Mouse (Mus musculus): ENCODE results near the gene Jpt2. TPM values are rescaled to one million over a fixed set of nuclear protein-coding genes. Genes with fewer than 3 reads are reported as not detected.
A peak's percentile ranks its signal among the peaks of the same experiment; 100 is the strongest.
"Not testable (repeated sequence)": the region's sequence is repeated elsewhere in the genome, so short reads cannot be mapped to it uniquely, and the experiment has no call there.

Jpt2 gene
- polyA plus RNA-seq, 1 experiment from 2014 or later: 125 TPM

DNA sequence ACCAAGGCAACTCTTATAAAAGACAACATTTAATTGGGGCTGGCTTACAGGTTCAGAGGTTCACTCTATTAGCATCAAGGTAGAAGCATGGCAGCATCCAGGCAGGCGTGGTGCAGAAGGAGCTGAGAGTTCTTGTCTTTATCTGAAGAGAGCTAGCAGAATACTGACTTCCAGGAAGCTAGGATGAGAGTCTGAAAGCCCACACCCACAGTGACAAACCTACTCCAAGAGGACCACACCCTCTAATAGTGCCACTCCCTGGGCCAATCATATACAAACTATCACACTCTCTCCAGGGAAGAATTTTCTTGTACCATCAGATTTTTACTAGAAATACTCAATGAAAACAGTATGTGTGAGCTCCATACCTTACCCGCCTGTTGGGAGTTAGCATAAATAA, 9.8 kb downstream of the Jpt2 start:
- Histone ChIP-seq H3K36me3 (ENCODE audit: control insufficient read depth, insufficient read depth, low read length) (peaks cover 90% of the 10 kb centered on the region), H3K9me3 (ENCODE audit: control insufficient read depth, low read length) (no peaks in the 10 kb centered on the region), H3K4me2 (ENCODE audit: low read length) (no peak overlapping the region), H3K9ac (ENCODE audit: low read length) (no peak overlapping the region), H3K4me3 (ENCODE audit: low read depth, low read length) (no peak overlapping the region), H3K27me3 (replicated peaks; ENCODE audit: control insufficient read depth, insufficient read depth, low read length) (no peaks in the 10 kb centered on the region), H3K27ac (ENCODE audit: low read depth) (no peak overlapping the region), H3K4me1 (replicated peaks; ENCODE audit: control insufficient read depth, insufficient read depth, low read length) (peaks cover 11% of the 10 kb centered on the region; the same call in 1 of the 2 replicates)
- ATAC-seq (replicated peaks; ENCODE audit: low FRiP score, low TSS enrichment, low read depth) (no peak), DNase-seq (ENCODE audit: low spot score) (no peak)
- WGBS: 82% methylated on average over 2 of the region's 2 CpGs

GRCm38 (mm10) chr17:24948204-24948603, 12.3 kb downstream of the Jpt2 start:
- no peak for ATAC-seq (replicated peaks; ENCODE audit: low FRiP score, low TSS enrichment, low read depth)
- H3K36me3 ChIP-seq (ENCODE audit: control insufficient read depth, insufficient read depth, low read length): peaks cover 94% of the 10 kb centered on the region
- no peak for DNase-seq (ENCODE audit: low spot score)
- H3K9me3 ChIP-seq (ENCODE audit: control insufficient read depth, low read length): no peaks in the 10 kb centered on the region
- peaks cover 11% of the 10 kb centered on the region; the same call in 1 of the 2 replicates for H3K4me1 ChIP-seq (replicated peaks; ENCODE audit: control insufficient read depth, insufficient read depth, low read length)
- WGBS: 96% methylated on average over 5 of the region's 5 CpGs
- no peak overlapping the region for H3K4me2 ChIP-seq (ENCODE audit: low read length)
- no peak overlapping the region for H3K4me3 ChIP-seq (ENCODE audit: low read depth, low read length)
- H3K9ac ChIP-seq (ENCODE audit: low read length): no peak overlapping the region
- no peaks in the 10 kb centered on the region for H3K27me3 ChIP-seq (replicated peaks; ENCODE audit: control insufficient read depth, insufficient read depth, low read length)
- H3K27ac ChIP-seq (ENCODE audit: low read depth): no peak overlapping the region

DNA sequence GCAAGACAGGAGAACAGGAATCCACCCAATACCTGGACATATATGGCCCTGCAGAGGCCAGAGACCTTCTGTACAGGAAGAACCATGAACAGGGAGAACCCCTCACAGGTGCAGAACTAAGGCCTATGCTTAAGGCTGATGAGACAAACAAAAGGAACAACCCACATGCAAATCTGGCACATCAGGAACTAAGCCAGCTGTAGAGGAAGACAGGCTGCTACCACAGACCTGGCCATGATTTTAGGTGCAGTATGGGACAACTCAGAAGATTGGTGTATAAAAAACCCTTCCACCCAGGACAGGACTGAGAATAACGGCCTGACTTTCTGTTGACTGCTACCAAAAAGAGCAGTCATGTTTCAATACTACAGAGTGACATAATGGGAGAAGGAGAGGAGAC, 16.9 kb downstream of the Jpt2 start:
- H3K27me3 ChIP-seq (replicated peaks; ENCODE audit: control insufficient read depth, insufficient read depth, low read length); H3K4me3 ChIP-seq (ENCODE audit: low read depth, low read length); H3K9ac ChIP-seq (ENCODE audit: low read length); H3K4me1 ChIP-seq (replicated peaks; ENCODE audit: control insufficient read depth, insufficient read depth, low read length); H3K4me2 ChIP-seq (ENCODE audit: low read length); H3K9me3 ChIP-seq (ENCODE audit: control insufficient read depth, low read length); ATAC-seq (replicated peaks; ENCODE audit: low FRiP score, low TSS enrichment, low read depth); DNase-seq (ENCODE audit: low spot score); H3K27ac ChIP-seq (ENCODE audit: low read depth): not testable (repeated sequence)
- H3K36me3 ChIP-seq (ENCODE audit: control insufficient read depth, insufficient read depth, low read length): peaks cover 63% of the 10 kb centered on the region
- WGBS: 90% methylated on average over 1 of the region's 1 CpGs

GRCm38 (mm10) chr17:24943036-24943435, 17.5 kb downstream of the Jpt2 start:
- no peak overlapping the region for H3K4me3 ChIP-seq (ENCODE audit: low read depth, low read length)
- DNase-seq (ENCODE audit: low spot score): no peak
- no peak for ATAC-seq (replicated peaks; ENCODE audit: low FRiP score, low TSS enrichment, low read depth)
- no peaks in the 10 kb centered on the region for H3K27me3 ChIP-seq (replicated peaks; ENCODE audit: control insufficient read depth, insufficient read depth, low read length)
- no peaks in the 10 kb centered on the region for H3K9me3 ChIP-seq (ENCODE audit: control insufficient read depth, low read length)
- H3K4me2 ChIP-seq (ENCODE audit: low read length): no peak overlapping the region
- H3K36me3 ChIP-seq (ENCODE audit: control insufficient read depth, insufficient read depth, low read length): peaks cover 58% of the 10 kb centered on the region
- H3K4me1 ChIP-seq (replicated peaks; ENCODE audit: control insufficient read depth, insufficient read depth, low read length): no peaks in the 10 kb centered on the region
- H3K9ac ChIP-seq (ENCODE audit: low read length): no peak overlapping the region
- H3K27ac ChIP-seq (ENCODE audit: low read depth): no peak overlapping the region
- 87% methylated on average over 7 of the region's 7 CpGs for WGBS

DNA sequence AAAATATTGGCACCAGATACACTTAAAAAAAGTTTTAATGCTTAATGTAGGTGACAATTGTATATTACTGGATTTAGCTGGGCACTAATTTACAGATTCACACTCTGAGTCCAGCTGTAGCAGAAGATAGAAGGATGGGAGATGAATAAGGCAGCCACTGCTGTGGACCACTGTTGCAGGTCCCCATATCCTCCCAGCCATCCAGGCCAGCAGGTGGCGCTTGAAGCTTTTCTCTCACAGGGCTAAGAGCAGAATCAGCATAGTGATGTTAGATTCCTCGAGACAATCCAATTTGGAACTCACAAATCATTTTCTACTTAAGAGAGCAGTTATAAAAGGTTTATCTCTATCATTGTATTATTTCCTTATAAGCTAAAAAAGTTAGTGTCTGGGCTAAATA, 18.0 kb downstream of the Jpt2 start:
- not testable (repeated sequence) for H3K9ac ChIP-seq (ENCODE audit: low read length); H3K27ac ChIP-seq (ENCODE audit: low read depth); ATAC-seq (replicated peaks; ENCODE audit: low FRiP score, low TSS enrichment, low read depth); H3K4me3 ChIP-seq (ENCODE audit: low read depth, low read length); H3K9me3 ChIP-seq (ENCODE audit: control insufficient read depth, low read length); H3K4me2 ChIP-seq (ENCODE audit: low read length); DNase-seq (ENCODE audit: low spot score); H3K4me1 ChIP-seq (replicated peaks; ENCODE audit: control insufficient read depth, insufficient read depth, low read length); H3K27me3 ChIP-seq (replicated peaks; ENCODE audit: control insufficient read depth, insufficient read depth, low read length)
- WGBS: 14% methylated on average over 2 of the region's 2 CpGs
- peaks cover 52% of the 10 kb centered on the region for H3K36me3 ChIP-seq (ENCODE audit: control insufficient read depth, insufficient read depth, low read length)

- peak overlapping the region; percentile 62 for H3K9ac ChIP-seq (ENCODE audit: low read length)
- H3K27me3 ChIP-seq (replicated peaks; ENCODE audit: control insufficient read depth, insufficient read depth, low read length): no peaks in the 10 kb centered on the region
- H3K27ac ChIP-seq (ENCODE audit: low read depth): peak overlapping the region; percentile 69; the same call in 1 of the 2 replicates
- no peaks in the 10 kb centered on the region for H3K9me3 ChIP-seq (ENCODE audit: control insufficient read depth, low read length)
- H3K4me2 ChIP-seq (ENCODE audit: low read length): peak overlapping the region; percentile 70
- H3K36me3 ChIP-seq (ENCODE audit: control insufficient read depth, insufficient read depth, low read length): peaks cover 10% of the 10 kb centered on the region; the same call in 1 of the 2 replicates
- WGBS: 44% methylated on average over 6 of the region's 6 CpGs
- DNase-seq (ENCODE audit: low spot score) (no peak), ATAC-seq (replicated peaks; ENCODE audit: low FRiP score, low TSS enrichment, low read depth) (peak; percentile 29; the same call in 1 of the 2 replicates)
- H3K4me1 ChIP-seq (replicated peaks; ENCODE audit: control insufficient read depth, insufficient read depth, low read length): peaks cover 16% of the 10 kb centered on the region
- peak overlapping the region; percentile 94 for H3K4me3 ChIP-seq (ENCODE audit: low read depth, low read length)
These were observed 23.2 kb downstream of the Jpt2 start for GRCm38 (mm10) chr17:24937266-24937665.

DNA sequence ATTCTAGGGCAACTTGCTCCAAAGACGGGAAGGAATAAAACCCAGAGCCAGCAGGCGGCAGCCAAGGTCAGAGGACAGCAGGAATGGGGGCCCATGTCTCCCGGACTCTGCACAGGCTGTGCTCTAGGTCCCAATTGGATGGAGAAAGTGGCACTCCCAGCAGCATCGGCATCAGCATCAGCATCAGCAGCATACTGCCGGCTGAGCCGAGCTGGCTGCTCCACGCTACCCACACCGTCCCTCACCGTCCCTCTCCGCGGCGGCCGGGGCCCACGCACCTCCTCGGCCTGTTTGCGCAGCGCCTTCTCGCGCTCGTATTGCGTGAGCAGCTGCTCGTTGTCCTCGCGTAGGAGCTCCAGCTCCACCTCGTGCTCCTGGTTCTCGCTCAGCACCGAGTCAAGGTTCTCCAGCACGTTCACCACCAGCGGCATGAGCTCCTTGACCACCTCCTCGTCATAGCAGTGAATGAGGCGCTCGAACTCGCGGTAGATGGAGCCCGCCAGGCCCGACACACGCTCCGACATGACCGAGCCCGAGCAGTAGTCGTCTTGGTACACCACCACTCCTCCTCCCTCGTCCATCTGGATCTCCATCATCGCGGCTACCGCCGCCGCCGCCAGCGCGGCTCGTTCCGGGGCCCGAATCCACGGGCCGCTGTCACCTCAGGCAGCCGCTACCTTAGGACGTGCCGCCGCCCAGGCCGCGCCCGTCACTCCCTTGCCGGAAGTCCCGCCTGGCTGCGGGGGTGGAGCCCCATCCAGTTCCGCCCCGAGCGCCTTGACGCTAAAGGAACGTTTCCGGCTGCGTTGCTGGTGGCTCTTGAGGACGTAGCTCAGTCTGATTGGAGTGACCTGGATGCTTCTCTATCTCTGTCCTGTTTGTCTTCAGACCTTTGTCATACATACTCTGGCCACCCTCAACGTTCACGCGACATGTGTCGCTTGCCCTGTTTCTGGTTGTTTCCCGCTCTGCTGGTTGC, 23.9 kb downstream of the Jpt2 start, which contains the start of gene Mapk8ip3:
Gene Mapk8ip3, minus strand, starts transcription at position 719 of the 979 bp plus-strand sequence.
- Histone ChIP-seq H3K9me3 (ENCODE audit: control insufficient read depth, low read length) (no peaks in the 10 kb centered on the region), H3K27me3 (replicated peaks; ENCODE audit: control insufficient read depth, insufficient read depth, low read length) (no peaks in the 10 kb centered on the region), H3K4me2 (ENCODE audit: low read length) (peak within 1 kb of the TSS; percentile 70), H3K9ac (ENCODE audit: low read length) (peak within 1 kb of the TSS; percentile 62), H3K4me3 (ENCODE audit: low read depth, low read length) (peak within 1 kb of the TSS; percentile 94), H3K27ac (ENCODE audit: low read depth) (peak within 1 kb of the TSS; percentile 69), H3K36me3 (ENCODE audit: control insufficient read depth, insufficient read depth, low read length) (peaks cover 5% of the 10 kb centered on the region; the same call in 1 of the 2 replicates), H3K4me1 (replicated peaks; ENCODE audit: control insufficient read depth, insufficient read depth, low read length) (peaks cover 16% of the 10 kb centered on the region)
- ATAC-seq (replicated peaks; ENCODE audit: low FRiP score, low TSS enrichment, low read depth) (peak; percentile 97), DNase-seq (ENCODE audit: low spot score) (peak; percentile 96)
- WGBS: under 1% methylated on average over 78 of the region's 78 CpGs

DNA sequence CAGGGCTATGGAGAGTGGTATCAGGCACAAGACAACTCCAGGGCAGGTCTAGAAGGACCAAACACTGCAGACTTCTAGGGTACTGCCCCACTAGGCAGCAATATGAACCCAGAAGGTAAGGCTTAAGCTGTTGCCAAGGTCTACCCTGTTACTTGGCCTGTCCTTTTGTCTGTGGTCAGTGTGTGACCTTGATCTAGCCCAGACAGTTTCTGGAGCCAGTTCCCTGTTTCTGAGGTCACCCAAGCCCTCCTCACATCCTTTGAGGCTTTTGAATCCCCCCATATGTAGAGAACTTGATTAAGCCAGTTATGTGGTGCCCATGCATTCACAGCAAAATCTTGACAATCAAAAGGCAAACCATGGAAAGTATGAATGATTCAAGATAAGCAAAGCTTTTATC, 24.8 kb downstream of the Jpt2 start:
- ATAC-seq (replicated peaks; ENCODE audit: low FRiP score, low TSS enrichment, low read depth) (no peak), DNase-seq (ENCODE audit: low spot score) (no peak)
- no peaks in the 10 kb centered on the region for H3K9me3 ChIP-seq (ENCODE audit: control insufficient read depth, low read length)
- H3K36me3 ChIP-seq (ENCODE audit: control insufficient read depth, insufficient read depth, low read length): peaks cover 4% of the 10 kb centered on the region; the same call in 1 of the 2 replicates
- no peaks in the 10 kb centered on the region for H3K27me3 ChIP-seq (replicated peaks; ENCODE audit: control insufficient read depth, insufficient read depth, low read length)
- peak overlapping the region; percentile 70 for H3K4me2 ChIP-seq (ENCODE audit: low read length)
- peak overlapping the region; percentile 94 for H3K4me3 ChIP-seq (ENCODE audit: low read depth, low read length)
- peaks cover 16% of the 10 kb centered on the region for H3K4me1 ChIP-seq (replicated peaks; ENCODE audit: control insufficient read depth, insufficient read depth, low read length)
- no peak overlapping the region for H3K27ac ChIP-seq (ENCODE audit: low read depth)
- H3K9ac ChIP-seq (ENCODE audit: low read length): peak overlapping the region; percentile 62

All from intestine, embryonic 14.5 days (tissue).